Mouse (Mus musculus) gastrocnemius, postnatal 36 days (tissue): ENCODE data around the gene Samd8. TPM values are rescaled to one million over a fixed set of nuclear protein-coding genes. Genes with fewer than 3 reads are reported as not detected.

Source experiments
- DNase-seq, 2 experiments: peaks; one replicate each; pipeline ENCODE4 v3.0.0; 2022
- intact Hi-C: fragments of 180-260 bp; cut with DNase I; formaldehyde crosslinking; loops from one replicate; pipeline ENCODE4 v1.15.1; 2025
- long read RNA-seq, 2 experiments: library from polyadenylated mRNA; stranded (forward); transcript quantifications; one replicate each; pipeline ENCODE4 v2.0.0; 2021
- total RNA-seq, 2 experiments: library from RNA; stranded (reverse); gene quantifications; 2 replicates each; pipeline ENCODE4 v1.2.3; 2021

Gene Samd8
- total RNA-seq = 10 to 100 TPM; 39.3 to 42.4 TPM
- long read RNA-seq, experiment 1, partial matches to known transcripts = 0 of 11 reads
- long read RNA-seq, experiment 1, other reads (novel, unspliced or antisense) = 9 of 11 reads
- long read RNA-seq, experiment 2, full-length matches to known transcripts = 6 of 26 reads
- long read RNA-seq, experiment 2, partial matches to known transcripts = 3 of 26 reads
- long read RNA-seq, experiment 2, other reads (novel, unspliced or antisense) = 17 of 26 reads

DNA sequence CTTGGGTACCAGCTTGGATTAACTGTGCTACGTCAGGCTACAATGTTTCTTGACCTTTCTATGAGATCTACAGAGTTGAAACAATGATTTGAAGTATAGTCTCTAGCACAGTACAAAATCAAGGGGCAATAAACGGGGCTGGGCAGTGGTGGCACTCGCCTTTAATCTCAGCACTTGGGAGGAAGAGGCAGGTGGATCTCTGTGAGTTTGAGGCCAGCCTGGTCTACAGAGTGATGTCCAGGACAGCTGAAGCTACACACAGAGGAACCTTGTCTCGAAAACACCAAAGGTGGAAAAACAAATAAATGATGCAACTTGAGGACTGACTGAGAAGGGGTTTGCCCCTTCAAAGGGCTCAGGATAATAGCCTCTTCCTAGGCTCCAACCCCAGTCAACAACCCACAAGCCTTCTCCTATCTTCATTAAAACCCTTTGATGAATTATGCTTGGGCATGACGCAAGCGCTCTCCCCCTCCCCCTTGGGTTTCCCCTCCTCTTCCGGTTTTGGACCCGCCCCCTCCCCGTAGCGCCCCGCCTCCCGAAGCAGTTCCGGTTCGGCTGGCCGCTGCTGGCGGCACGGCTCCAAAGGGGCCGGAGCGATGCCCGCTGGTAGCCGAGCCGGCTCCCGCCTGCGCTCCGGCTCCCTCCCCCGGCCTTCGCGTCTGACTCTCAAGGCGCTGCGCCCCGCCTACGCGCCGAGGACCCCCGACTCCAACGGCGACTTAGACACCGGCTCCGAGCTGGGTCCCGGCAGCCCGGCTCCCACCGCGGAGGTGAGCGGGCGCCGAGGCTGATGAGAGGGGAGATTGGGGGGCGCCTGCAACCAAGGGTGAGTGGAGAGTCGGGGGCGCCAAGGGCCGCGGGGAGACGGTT lies at the start of gene Samd8:
Gene Samd8 (plus strand): TSS at position 524 of the 873 bp plus-strand sequence.
- peak; percentile 76 to 77 for DNase-seq
- intact Hi-C loops = no loop called here

DNA sequence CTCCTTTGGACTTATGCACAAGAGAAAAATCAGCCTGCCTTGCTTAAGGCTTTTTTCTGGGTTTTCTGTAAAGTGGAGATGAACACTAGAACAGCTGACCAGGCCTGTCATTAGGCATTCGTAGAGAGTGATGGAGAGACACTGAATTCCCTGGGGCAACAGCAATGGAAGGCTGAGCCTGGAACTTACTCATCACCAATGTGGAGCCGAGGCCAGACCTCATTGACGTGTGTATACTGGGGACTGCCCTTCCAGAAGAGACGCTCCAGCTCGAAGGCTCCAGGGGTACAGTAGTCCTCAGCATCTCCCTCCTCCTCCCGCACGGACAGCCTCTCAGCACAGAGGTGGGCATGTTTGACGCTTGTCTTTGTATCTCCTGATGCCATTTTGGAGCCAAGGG lies 47.6 kb upstream of the Samd8 start:
- intact Hi-C loops = no loop called here
- DNase-seq = no peak

DNA sequence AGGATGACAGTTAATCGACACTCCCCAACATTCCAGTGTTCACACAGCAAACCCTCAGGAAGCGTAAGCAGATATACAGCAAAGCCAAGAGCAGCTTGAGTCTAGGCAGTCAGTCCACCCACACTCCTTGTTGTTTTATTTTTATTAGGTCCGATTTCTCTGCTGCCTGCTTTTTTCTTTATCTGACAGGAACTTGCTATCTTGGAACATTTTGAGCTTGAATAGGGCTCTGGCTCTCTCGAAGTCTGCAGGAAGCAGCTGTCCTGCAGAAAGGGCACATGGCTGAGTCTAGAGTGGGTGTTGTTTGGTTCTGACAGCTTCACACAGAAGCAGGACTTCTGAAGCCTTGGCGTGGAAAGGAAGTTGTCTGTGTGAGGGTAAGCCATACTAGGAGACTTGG lies 47.1 kb upstream of the Samd8 start:
- no peak for DNase-seq

DNA sequence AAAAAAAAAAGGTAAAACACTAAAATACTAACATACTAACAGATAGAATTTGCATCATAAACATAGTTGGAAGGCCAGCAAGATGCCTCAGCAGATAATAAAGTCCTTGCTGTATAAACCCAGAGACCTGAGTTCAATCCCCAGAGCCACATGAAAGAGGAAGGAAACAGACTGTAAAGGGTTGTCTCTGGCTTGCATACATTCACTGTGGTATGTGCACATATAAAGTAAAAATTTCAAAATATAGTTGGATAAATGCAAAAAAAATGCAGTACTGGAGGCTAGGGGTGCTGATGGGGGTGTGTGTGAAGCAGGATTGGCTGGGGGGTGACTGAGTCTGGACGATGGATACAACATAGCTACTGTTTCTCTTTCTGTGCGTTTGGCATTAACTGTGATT lies 44.9 kb upstream of the Samd8 start:
- no peak for DNase-seq
- intact Hi-C loops = no loop called here

More for the DNA sequence above, 47.1 kb upstream of the Samd8 start:
- intact Hi-C loops = no loop called here

DNA sequence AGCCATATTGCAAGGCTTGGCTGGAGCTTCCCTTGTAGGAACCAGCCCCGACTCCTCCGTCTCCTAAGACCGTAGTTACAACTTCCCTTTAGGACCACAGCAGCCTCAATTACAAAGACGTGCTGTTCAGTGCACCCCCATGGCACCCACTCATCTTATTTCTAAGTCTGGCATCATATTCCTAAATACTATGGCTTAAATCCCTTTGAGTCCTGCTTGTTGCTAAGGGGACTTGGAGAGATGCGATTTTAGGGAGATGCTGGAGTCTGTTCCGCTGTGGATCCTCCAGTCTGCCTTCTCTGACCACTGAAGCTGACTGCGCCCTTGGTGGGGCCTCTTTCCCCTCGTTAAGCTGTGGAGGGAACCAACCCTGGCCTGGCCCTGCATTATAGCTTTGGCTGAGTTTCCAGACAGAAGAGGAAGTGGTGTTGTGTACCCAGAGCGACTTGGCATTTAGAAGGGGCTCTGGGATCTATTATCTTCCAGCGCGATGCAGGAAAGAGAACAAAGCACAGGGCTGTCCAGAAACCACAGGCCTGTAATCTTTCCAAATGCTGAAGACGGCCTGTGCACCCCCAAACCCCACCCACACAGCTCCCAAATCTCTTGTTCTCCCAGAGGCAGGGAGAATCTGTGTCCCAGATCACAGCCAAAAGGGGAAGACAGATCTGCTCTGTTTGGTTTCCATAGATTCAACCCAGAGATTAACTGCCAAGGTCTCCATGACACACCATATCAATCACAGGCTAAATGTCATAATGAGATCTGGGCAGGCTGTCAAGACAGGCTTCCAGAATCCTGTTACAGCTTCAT lies 43.4 kb upstream of the Samd8 start:
- intact Hi-C loops = no loop called here
- peak in 1 of 2 experiments; percentile 21 for DNase-seq

DNA sequence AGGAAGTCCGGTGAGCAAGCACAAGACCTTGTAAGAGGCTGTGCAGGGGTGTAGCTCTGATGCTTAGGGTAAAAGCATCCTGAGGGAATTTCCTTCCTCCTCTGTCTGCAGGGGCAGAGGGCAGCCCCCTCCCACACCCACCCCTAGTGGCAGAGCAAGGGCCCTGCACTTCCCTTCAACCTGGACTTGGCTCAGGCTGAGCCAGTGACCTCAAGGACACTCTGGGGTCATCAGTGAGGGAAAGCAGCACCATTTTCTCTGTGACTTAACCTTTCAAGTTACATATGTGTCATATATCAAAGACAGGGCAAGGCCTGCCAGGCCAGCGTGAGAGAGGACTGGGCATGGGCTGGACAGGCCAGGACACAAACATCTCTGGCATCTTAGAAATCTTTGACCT lies 40.8 kb upstream of the Samd8 start:
- DNase-seq = no peak
- intact Hi-C loops = no loop called here

DNA sequence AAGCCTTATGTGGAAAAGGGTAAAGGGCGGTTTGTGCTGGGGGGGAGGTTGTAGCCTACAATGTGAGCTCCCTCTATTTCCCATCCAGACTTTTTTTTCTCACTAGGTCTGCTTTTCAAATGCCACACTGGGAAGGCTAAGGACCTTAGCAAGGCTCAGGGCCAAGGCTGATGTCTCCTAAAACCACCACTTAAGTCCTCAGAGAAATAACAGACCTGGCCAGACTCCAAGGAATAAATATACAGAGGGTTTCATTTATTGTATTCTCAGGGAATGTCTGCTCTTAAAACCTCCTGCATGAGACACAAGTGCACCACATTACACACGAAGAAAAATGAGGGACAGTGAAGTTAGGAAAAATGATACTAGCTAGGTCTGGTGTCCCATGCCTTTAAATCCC lies 39.1 kb upstream of the Samd8 start:
- intact Hi-C loops = no loop called here
- no peak for DNase-seq

DNA sequence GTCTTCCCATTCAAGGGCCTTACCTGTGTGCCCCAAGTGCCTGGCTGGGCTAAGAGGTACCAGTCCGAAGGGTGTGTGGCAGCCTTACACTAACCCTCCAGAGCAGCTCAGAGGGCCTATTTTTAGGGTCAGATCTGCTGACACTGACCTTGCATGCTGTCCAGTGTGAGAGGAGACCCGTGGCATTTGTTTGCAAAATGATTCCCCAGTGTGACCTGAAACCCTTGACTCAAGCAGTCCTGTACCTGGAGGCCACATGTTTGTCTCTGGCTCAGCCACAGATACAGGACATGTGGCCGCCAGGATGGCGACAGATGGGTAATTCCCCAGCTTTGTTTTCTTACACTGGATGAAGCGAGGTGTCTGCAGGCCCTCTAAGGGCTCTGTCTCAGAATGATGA lies 35.8 kb upstream of the Samd8 start, which contains the start of gene Dupd1:
Gene Dupd1 (minus strand): TSS at position 91 of the 400 bp plus-strand sequence.
- intact Hi-C loops = no loop called here
- DNase-seq = no peak

DNA sequence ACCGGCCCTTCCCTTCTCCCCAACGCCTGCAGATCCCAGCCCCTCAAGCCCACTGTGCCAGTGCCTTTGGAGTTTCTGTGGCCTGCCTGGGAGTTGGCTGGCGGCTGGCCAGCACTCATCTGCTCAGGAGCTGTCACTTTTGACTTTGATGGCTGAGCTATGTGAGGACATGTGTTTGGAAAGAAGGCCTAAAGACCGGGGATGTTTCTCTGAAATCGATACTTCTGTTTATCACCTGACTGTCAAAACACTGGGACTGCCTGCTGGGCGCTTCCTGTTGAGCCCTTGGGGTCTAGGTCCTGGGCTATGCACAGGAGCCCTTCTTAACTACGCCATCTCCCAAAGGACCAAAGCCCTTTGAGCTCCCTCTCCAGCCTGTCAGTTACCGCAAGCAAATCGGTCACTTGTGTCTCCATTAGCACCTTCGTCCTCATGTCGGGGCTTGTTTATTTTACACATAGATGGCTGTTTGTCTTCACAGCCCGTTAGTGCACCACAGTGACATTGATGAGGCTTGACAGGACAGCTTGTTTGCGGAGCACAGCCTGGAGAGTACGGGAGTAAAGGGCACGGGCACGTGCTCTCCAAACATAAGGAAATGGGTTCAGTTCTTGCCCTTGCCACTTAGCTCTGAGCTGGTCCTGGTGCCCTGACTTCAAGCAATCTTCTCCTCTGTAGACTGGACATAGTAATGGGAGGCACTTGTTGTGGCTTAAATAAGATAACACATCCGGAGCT lies 30.5 kb upstream of the Samd8 start:
- intact Hi-C loops = no loop called here
- DNase-seq = no peak

DNA sequence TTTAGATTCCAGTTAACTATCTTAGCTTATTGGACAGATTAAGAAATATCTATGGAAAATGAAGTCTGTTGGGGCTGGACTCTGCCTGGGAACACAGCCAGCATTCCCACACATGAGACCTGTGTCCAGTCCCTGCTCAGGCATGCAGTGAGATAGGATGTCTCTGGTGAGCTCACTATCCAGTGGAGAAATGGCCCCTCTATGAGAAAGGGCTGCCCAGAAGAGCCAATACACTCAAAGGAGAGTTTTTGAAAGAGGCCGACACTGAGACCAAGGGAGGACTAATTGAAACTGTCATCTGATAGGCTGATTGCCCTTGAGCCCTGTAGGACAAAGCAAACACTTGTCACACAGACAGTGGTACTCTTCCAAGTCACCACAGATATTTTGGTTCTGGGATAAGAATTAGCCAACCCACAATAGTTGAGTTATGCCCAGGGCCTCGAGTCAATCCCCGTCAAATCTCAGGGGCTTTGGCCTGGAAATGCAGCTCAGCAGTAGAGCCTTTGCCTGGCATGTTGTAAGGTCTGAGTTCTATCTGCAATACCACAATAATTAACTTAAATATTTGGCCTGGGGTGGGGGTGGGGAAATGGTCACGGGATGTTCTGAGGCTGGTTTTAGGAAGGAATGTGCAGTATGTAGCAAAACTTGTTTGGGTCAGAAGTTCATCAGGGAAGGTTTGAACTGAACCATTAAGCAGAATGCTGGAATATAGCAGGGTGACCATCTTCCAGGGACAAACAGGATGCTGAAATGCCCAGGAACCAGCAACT lies 29.7 kb upstream of the Samd8 start:
- no peak for DNase-seq
- intact Hi-C loops = no loop called here

DNA sequence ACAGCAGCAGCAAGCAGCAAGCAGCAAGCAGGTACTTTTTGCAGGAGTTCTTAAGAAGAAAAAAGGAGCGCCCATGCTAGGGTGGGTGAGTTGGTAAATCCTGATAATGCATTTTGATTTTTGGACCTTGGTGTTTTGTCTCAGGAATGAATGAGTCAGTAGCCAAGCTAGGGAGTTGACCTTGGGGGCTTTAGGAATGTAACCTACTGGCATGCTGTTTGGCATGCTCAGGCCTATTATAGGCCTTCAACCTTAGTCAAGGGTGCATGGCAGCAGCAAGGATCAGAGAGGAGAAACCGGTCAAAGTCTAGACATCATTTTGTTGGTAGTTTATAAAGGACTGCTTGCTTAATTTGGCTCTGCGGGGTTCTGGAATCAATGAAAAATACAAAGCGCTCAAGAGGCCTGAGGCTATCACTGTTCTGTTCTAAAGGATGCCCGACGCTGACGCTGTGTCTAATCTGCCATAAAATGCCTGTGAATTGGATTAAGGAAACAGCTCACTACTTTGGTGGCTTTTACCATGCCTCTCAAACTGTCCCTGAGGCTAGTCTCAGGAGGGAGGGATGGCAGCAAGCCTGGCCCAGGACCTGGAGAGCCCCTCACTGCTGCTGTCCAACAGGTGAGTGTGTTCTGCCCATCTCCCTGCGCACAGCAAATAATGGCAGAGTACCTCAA lies 28.2 kb upstream of the Samd8 start:
- intact Hi-C loops = no loop called here
- DNase-seq = no peak

DNA sequence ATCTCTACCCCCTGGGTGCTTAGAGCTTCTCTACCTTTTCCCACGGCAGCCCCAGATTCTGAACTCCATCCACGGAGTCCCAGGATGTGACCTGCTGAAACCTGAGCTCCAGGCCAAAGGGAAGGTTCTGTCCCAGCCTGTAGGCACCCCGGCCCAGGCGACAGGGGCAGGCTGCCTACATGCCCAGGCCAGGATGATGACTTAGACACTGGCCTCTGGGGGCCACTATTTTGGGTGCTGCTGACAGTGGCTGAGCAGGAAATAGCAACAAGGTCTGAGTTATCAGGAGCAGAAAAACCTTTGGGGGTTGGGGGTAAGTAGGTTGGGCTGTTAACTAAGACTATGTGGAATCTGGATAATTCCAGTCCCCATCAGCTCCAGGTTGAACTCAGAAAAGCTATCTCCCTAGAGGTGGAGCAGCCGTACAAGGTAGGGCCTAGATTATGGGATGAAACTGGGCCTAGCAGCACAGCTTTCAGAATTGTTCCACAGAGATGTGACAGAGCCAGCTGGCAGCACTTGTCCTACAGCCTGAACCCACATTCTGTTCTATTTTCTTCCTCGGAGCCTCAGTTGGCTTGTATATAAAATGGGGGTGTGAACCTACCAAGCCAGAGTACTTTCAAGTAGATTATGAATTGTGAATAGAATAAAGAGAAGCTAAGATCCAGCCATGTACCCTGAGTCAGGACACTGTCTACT lies 21.1 kb upstream of the Samd8 start:
- DNase-seq = peak in 1 of 2 experiments; percentile 38
- intact Hi-C loops = no loop called here

DNA sequence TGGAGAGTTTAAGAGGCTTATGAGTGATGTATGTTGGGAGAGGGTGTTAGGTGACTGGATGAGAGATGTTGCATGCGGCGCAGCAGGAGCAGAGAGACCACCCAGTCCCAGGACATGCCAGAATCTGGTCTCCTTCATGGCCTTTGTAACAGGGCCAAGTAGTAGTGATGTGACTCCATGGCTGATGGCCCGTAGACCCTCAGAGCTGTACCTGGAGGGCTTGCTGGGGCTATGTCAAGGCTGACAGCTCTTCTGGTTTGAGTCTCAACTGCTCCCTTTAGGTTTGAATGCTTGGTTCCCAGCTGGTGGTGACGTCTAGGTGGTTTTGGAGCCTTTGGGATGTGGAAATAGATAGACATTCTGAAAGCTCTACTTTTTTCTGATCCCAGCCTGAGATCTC lies 20.4 kb upstream of the Samd8 start:
- DNase-seq = no peak
- intact Hi-C loops = no loop called here

DNA sequence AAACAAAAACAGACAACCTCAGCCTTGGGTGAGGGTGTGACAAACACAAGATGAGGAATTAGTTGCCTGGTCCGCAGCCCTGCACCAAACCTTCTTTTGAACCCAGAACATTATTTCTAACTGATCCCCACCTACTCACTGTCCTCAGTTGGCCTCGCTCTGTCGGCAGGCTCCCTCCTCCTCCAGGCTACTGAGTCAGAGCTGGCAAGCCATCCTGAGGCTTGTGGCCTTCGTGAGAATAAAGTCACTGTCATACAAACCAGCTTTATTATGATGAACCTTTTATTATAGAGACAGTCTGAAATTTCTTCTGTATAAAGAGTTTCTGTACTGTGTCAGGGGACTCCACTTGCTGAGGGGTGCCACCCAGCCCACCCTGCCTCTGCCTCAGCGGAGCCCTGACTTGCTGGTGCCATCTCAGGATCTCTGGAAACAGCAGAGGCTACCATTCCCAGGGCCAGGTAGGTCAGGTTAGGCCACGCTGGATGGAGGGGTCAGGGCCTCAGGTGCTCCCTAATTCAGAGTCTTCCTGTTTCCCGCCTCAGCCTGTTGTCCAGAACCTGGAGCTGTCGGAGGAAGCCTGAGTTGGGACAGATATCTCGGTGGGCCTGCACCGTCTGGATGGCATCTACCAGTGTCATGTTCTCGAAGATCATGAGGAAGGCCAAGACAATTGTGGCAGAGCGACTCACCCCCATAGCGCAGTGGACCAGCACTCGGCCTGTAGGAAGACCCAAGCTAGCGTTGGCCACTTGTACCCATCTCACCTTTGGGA lies 17.0 kb upstream of the Samd8 start:
- intact Hi-C loops = no loop called here
- DNase-seq = no peak

DNA sequence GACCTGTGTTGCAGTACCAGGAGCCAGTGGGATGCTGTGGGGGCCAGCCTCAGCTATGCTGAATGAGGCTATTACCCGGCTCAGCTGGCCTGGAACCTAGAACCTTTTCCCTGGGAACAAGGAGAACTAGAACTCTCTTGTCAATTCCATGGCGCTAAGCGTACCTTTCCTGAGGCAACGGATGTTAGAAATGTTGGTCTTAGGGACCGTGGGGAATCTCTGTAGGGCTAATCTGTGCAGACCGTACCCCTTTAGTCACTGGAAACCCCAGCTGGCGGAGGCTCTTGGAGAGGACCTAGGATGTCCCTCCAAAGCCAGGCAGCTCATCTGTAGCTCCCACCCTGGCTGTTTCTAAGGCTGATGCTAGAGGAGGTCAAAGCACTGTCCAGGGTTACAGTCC lies 10.0 kb upstream of the Samd8 start:
- DNase-seq = no peak
- intact Hi-C loops = loop anchor here (2.0 to 10.0 kb wide), 3 partner anchors 64 to 603 kb away; no protein-coding TSS in a partner anchor

DNA sequence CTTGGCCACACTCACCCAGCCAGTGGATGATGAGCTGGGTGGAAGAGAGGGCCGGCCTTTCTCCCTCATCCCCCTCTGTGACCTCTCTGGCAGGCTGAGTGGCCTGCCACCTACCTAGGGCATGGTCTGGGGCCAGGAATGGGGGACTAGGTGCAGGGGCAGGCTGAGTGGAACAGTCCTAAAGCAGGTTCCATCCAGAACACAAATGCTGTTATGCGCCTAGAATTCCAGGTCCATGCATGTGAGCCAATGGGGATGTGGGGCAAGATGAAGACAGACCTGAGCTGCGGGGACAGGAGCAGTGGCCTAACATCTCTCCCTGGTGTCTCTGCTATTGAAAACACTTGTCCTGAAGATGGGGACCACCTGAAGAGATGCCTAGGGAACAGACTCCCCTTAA lies 9.0 kb upstream of the Samd8 start:
- intact Hi-C loops = loop anchor here (2.0 to 10.0 kb wide), 3 partner anchors 65 to 604 kb away; no protein-coding TSS in a partner anchor

DNA sequence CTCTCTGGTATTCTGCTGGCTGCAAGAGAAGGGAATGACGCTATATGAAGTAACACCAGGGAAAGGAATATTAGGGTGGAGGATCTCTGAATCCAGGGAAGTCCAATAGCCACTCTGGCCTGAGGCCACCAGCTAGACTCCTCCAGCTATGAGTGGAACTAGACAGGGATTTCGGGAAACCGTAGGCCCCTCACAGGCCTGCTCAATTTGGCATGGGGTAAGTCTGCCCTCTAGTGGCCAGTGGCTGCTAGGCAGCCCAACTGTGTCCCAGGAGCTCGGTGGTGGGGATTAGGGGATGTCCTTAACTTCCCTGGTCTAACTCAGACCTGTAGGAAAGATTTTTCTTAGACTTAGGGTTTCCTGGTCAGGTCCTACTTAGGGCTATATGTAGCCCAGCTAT lies 8.5 kb upstream of the Samd8 start:
- DNase-seq = peak; percentile 74 to 78
- intact Hi-C loops = loop anchor here (2.0 to 10.0 kb wide), 3 partner anchors 65 to 604 kb away; no protein-coding TSS in a partner anchor

More for the DNA sequence above, 9.0 kb upstream of the Samd8 start:
- no peak for DNase-seq
